25 mouse cellular contexts compared by ENCODE assay signal in genomic region chr1:37708270-37708955, GRCm38 (mm10). TPM values are rescaled to one million over a fixed set of nuclear protein-coding genes. Genes with fewer than 3 reads are reported as not detected.
A peak's percentile ranks its signal among the peaks of the same experiment; 100 is the strongest.
DNase-seq lines count a peak whose midpoint lies in the region; ATAC-seq and TF ChIP-seq lines count a peak whose summit lies in the region.
"Had no signal": no experiment of that assay in that cellular context is flagged by ENCODE, and none has a peak within 500 bp of the region (broad histone marks: within the 10 kb centered on the region; RNA-seq: fewer than 3 reads in every experiment).

No protein-coding gene starts in this region.

- H3K27me3 ChIP-seq in heart, adult 2 months (ENCODE audit: control insufficient read depth, insufficient read depth, low read length), result no peaks in the 10 kb centered on the region
- H3K27me3 ChIP-seq in heart, embryonic 11.5 days (ENCODE audit: control insufficient read depth, insufficient read depth, low read length), result no peaks in the 10 kb centered on the region
- no peaks in the 10 kb centered on the region for H3K27me3 ChIP-seq in ES-Bruce4 (ENCODE audit: control insufficient read depth, insufficient read depth, low read length, poor library complexity, severe bottlenecking)
- no peaks in the 10 kb centered on the region for H3K27me3 ChIP-seq in midbrain, embryonic 10.5 days (ENCODE audit: low read depth, poor library complexity, severe bottlenecking)
- H3K27me3 ChIP-seq: heart, embryonic 15.5 days; hindbrain, embryonic 15.5 days; liver, embryonic 15.5 days; midbrain, embryonic 12.5 days had no signal

- no peak for TF ChIP-seq EP300 in heart, adult 2 months (IDR thresholded peaks at IDR 0.05; ENCODE audit: insufficient read depth, low read depth, low read length)
- no peak for TF ChIP-seq EP300 in ES-Bruce4 (IDR thresholded peaks at IDR 0.05; ENCODE audit: insufficient read depth, low read depth, low read length)

- no peak overlapping the region for H3K4me2 ChIP-seq in heart, embryonic 11.5 days
- H3K4me2 ChIP-seq: heart, embryonic 15.5 days; hindbrain, embryonic 15.5 days; liver, embryonic 15.5 days; midbrain, embryonic 12.5 days had no signal

- H3K9ac ChIP-seq in heart, adult 2 months (ENCODE audit: low read depth, low read length), result no peak overlapping the region
- no peak overlapping the region for H3K9ac ChIP-seq in heart, embryonic 11.5 days (ENCODE audit: low read depth, low read length)
- no peak overlapping the region for H3K9ac ChIP-seq in ES-Bruce4 (ENCODE audit: low read depth, poor library complexity, severe bottlenecking)
- H3K9ac ChIP-seq: heart, embryonic 15.5 days; hindbrain, embryonic 15.5 days; liver, embryonic 15.5 days; midbrain, embryonic 12.5 days had no signal

- no peak overlapping the region for H3K4me3 ChIP-seq in heart, adult 2 months
- no peak overlapping the region for H3K4me3 ChIP-seq in heart, embryonic 11.5 days (ENCODE audit: low read depth, low read length)
- no peak overlapping the region for H3K4me3 ChIP-seq in ES-Bruce4 (ENCODE audit: low read depth, low read length)
- no peak overlapping the region for H3K4me3 ChIP-seq in midbrain, embryonic 10.5 days
- H3K4me3 ChIP-seq: forebrain, embryonic 10.5 days; heart, embryonic 15.5 days; hindbrain, embryonic 15.5 days; limb, embryonic 10.5 days; liver, embryonic 15.5 days; midbrain, embryonic 12.5 days had no signal

- intact Hi-C loops in heart, adult 2 months (cut with DNase I), result no loop called here
- intact Hi-C loops in left cerebral cortex, postnatal 4 days (cut with DNase I), result no loop called here
- intact Hi-C loops in left cerebral cortex, postnatal 14 days (cut with DNase I), result no loop called here

- no peaks in the 10 kb centered on the region for H3K4me1 ChIP-seq in heart, adult 2 months (ENCODE audit: control insufficient read depth, insufficient read depth, low read length)
- no peaks in the 10 kb centered on the region for H3K4me1 ChIP-seq in heart, embryonic 11.5 days (ENCODE audit: control insufficient read depth, insufficient read depth, low read length)
- H3K4me1 ChIP-seq in ES-Bruce4 (ENCODE audit: control insufficient read depth, insufficient read depth, low read length), result no peaks in the 10 kb centered on the region
- no peaks in the 10 kb centered on the region for H3K4me1 ChIP-seq in midbrain, embryonic 10.5 days
- H3K4me1 ChIP-seq: forebrain, embryonic 10.5 days; heart, embryonic 15.5 days; hindbrain, embryonic 15.5 days; limb, embryonic 10.5 days; liver, embryonic 15.5 days; midbrain, embryonic 12.5 days had no signal

- peak; percentile 52 for TF ChIP-seq CTCF in heart, adult 2 months (IDR thresholded peaks at IDR 0.05)
- TF ChIP-seq CTCF in ES-Bruce4 (IDR thresholded peaks at IDR 0.05; ENCODE audit: low read depth, low read length), result peak; percentile 30

- H3K79me2 ChIP-seq in heart, adult 2 months (replicated peaks; ENCODE audit: control insufficient read depth, insufficient read depth, low read length), result no peaks in the 10 kb centered on the region

- peak; percentile 43 to 61 for DNase-seq in heart, adult 2 months
- DNase-seq in left cerebral cortex, postnatal 4 days, result peak; percentile 35
- DNase-seq in left cerebral cortex, postnatal 14 days (ENCODE audit: low spot score in 2 of 2), result no peak
- DNase-seq in ZHBTc4 (ENCODE audit: low read depth, low spot score), result peak; percentile 60
- DNase-seq in midbrain, embryonic 10.5 days (ENCODE audit: low spot score), result no peak
- DNase-seq: adrenal gland, postnatal 36 days; B cell, adult 2 months; cerebellum, adult 11 months; gastrocnemius, postnatal 36 days; kidney, adult 9 months; kidney, postnatal 14 days; liver; lung, postnatal 10 days; right cerebral cortex, postnatal 25 days; spleen, adult 18-20 months had no signal

- ATAC-seq in heart, embryonic 11.5 days (replicated peaks; ENCODE audit: insufficient number of reproducible peaks, low FRiP score, low TSS enrichment), result no peak
- no peak for ATAC-seq in CD4-positive, CD25-positive, alpha-beta regulatory T cell, adult 4 months

- WGBS in heart, adult 2 months, result 70% methylated on average over 6 of the region's 6 CpGs
- 81% methylated on average over 6 of the region's 6 CpGs for WGBS in heart, embryonic 11.5 days (ENCODE audit: insufficient replicate concordance)
- WGBS in midbrain, embryonic 10.5 days, result 92% methylated on average over 6 of the region's 6 CpGs

- no peaks in the 10 kb centered on the region for H3K36me3 ChIP-seq in heart, adult 2 months (ENCODE audit: control insufficient read depth, insufficient read depth, low read length)
- H3K36me3 ChIP-seq in heart, embryonic 11.5 days (ENCODE audit: control insufficient read depth, insufficient read depth, low read length), result no peaks in the 10 kb centered on the region
- H3K36me3 ChIP-seq in ES-Bruce4 (ENCODE audit: control insufficient read depth, insufficient read depth, low read length, poor library complexity, severe bottlenecking), result no peaks in the 10 kb centered on the region
- no peaks in the 10 kb centered on the region for H3K36me3 ChIP-seq in midbrain, embryonic 10.5 days
- H3K36me3 ChIP-seq: forebrain, embryonic 10.5 days; heart, embryonic 15.5 days; hindbrain, embryonic 15.5 days; limb, embryonic 10.5 days; liver, embryonic 15.5 days; midbrain, embryonic 12.5 days had no signal

- H3K27ac ChIP-seq in heart, adult 2 months, result no peak overlapping the region
- no peak overlapping the region for H3K27ac ChIP-seq in heart, embryonic 11.5 days (ENCODE audit: low read depth, low read length)
- H3K27ac ChIP-seq in ES-Bruce4 (ENCODE audit: insufficient read depth, low read length), result no peak overlapping the region
- H3K27ac ChIP-seq in midbrain, embryonic 10.5 days (replicated peaks), result no peak overlapping the region
- H3K27ac ChIP-seq: forebrain, embryonic 10.5 days; heart, embryonic 15.5 days; hindbrain, embryonic 15.5 days; limb, embryonic 10.5 days; liver, embryonic 15.5 days; midbrain, embryonic 12.5 days had no signal

- no peak for TF ChIP-seq POLR2A in heart, adult 2 months (IDR thresholded peaks at IDR 0.05; ENCODE audit: insufficient read depth, low read depth, low read length)
- TF ChIP-seq POLR2A in ES-Bruce4 (IDR thresholded peaks at IDR 0.05; ENCODE audit: insufficient read depth, low read length), result no peak

- no peaks in the 10 kb centered on the region; the same call in 1 of the 2 replicates for H3K9me3 ChIP-seq in heart, embryonic 11.5 days (replicated peaks; ENCODE audit: control insufficient read depth, low read length)
- H3K9me3 ChIP-seq in ES-Bruce4 (replicated peaks; ENCODE audit: control insufficient read depth, insufficient read depth, low read length, poor library complexity, severe bottlenecking), result no peaks in the 10 kb centered on the region
- H3K9me3 ChIP-seq in midbrain, embryonic 10.5 days (replicated peaks), result no peaks in the 10 kb centered on the region
- H3K9me3 ChIP-seq: forebrain, embryonic 10.5 days; heart, embryonic 15.5 days; hindbrain, embryonic 15.5 days; limb, embryonic 10.5 days; liver, embryonic 15.5 days; midbrain, embryonic 12.5 days had no signal

RNA-seq across cellular contexts. Expression of gene 2010300C02Rik, which starts 11.5 kb away (rescaled TPM):
- under 1 TPM; 0.55 to 0.60 TPM for total RNA-seq in heart, adult 2 months (2021)
- 0.91 and 1.1 TPM in 2 replicates for polyA plus RNA-seq in heart, adult 2 months (2012; rRNA removed)
- 2.8 and 3.7 TPM in 2 replicates for polyA plus RNA-seq in heart, embryonic 11.5 days (2014; fragmentation: Nextera tagmentation; extraction: Ambion mirVana)
- total RNA-seq in left cerebral cortex, postnatal 4 days (2021), result 10 to 100 TPM; 24.8 to 30.1 TPM
- total RNA-seq in left cerebral cortex, postnatal 14 days (2021), result 100 to 1,000 TPM; 177 to 178 TPM
- polyA plus RNA-seq in ES-Bruce4 (2011; ENCODE audit: insufficient read depth, insufficient read length, low read depth, missing spikeins), result 0.70 and 0.94 TPM in 2 replicates
- under 1 TPM; 0.42 to 0.79 TPM for polyA plus RNA-seq in CD4-positive, CD25-positive, alpha-beta regulatory T cell, adult 4 months (2017; shearing (Covaris generic))
- polyA plus RNA-seq in midbrain, embryonic 10.5 days (2016; fragmentation: Nextera tagmentation; extraction: Ambion mirVana), result 0.73 and 0.75 TPM in 2 replicates
- total RNA-seq: monocyte, adult 5-6 weeks had no signal

Comparison
In these comparisons a context has a peak if more than half of its experiments do, and no peak if none do; other contexts are left out.
1. DNase-seq: peak in heart, adult 2 months (2 of 2), left cerebral cortex, postnatal 4 days (single experiment) and ZHBTc4 (single experiment); none in left cerebral cortex, postnatal 14 days (0 of 2) and midbrain, embryonic 10.5 days (single experiment).